Mouse (Mus musculus): ENCODE measurements around the gene Zfp62.

The Zfp62 gene

DNA sequence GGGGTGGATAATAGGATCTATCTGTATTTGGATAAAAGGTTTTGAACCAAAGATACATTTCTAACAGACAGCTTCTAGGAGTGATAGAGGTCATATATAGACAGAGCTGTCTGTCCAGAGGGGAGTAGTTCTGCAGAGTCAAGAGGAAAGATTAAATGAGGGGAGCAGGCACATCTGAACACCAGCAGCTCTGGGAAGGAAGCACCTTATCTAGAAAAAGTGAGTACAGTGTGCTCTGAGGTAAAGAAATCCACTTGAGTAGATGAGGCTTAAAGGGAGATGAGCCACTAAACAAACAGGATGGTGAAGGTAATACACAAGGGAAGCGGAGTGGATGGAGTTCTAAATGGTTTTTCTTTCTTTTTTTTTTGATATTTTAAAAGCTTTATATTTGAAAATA lies 4.4 kb downstream of the Zfp62 start:
- DNase-seq = no peak

GRCm38 (mm10) chr11:49212577-49212976 lies 9.5 kb downstream of the Zfp62 start:
- no peak for DNase-seq

DNA sequence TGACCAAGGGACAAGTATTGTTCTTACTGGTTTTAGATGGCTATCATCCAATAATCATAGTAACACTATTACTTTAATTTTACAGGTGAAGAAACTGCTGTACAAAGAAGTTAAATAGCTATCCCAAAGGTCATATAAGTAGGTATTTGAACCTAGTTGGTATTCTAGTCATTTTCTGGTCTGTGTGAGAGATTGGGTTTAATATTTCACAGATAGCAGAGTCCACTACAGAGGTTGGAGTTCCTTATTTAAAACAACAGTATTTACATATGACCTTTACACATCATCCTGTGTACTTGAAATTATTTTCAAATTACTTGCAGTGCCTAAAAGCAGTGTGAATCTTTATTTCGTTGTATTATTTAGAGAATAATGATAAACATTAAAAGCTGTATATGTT lies 10.4 kb downstream of the Zfp62 start:
- no peak for DNase-seq

DNA sequence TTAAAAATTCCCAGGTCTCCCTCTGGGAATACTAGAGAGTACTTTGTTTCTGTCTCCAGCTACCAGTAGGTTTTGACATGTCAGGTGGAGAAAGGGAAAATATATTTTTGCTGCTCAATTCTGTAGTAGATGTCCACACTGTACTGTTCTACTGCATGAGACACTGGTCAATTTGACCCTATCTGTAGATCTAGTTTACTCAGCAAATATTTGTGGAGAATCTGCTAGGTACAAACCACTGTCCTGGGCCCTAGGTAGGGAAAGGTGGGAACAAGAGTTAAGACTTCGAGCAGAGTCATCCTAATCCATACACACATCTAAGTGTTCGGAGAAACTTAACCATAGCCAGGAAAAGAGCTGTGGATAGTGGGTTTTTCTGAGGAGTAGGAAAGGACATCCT lies 16.2 kb downstream of the Zfp62 start:
- no peak for DNase-seq

- no peak for DNase-seq
These were observed 21.4 kb downstream of the Zfp62 start for GRCm38 (mm10) chr11:49224455-49224854.

GRCm38 (mm10) chr11:49232781-49233180 lies 29.7 kb downstream of the Zfp62 start:
- DNase-seq = no peak

- peak; percentile 84 for DNase-seq
These were observed 32.5 kb downstream of the Zfp62 start for GRCm38 (mm10) chr11:49235459-49236207.

GRCm38 (mm10) chr11:49236891-49237290 lies 33.8 kb downstream of the Zfp62 start:
- DNase-seq = no peak

DNA sequence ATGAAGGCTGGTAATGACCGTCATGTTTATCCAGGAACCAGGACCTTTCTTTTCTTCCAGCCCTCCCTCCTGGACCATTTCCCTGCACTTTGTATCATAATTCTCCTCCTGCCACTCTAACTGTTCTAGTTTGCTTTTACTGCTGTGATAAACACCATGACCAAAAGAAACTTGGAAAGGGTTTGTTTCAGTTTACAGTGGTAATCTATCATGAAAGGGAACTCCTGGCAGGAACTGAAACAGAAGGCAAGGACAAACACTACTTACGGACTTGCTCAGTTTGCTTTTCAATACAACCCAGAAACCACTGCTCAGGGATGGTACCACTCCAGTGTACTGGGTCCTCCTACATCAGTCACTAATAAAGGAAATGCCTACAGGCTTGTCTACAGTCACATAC lies 34.4 kb downstream of the Zfp62 start:
- peak; percentile 89 for DNase-seq

DNA sequence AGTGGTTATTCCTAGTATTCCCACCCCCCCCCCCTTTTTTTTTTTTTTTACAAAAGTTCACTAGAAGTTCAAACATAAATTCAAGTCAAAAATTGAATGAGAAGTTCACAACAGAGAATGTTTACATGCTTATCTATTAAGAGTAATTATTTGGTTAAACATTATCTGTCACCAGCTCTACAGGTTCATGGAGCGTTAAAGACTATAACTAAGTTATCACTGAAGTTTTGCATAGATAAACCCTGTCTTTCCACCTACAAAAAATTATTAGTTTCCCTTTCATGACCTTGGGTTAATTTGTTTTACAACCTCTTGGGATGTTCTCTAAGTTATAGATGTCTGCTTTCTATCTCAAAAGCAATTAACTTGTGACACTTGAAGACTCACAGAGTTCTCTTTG lies 37.2 kb downstream of the Zfp62 start:
- DNase-seq = no peak

- peak; percentile 73 for DNase-seq
These were observed 37.8 kb downstream of the Zfp62 start for GRCm38 (mm10) chr11:49240874-49241273.

DNA sequence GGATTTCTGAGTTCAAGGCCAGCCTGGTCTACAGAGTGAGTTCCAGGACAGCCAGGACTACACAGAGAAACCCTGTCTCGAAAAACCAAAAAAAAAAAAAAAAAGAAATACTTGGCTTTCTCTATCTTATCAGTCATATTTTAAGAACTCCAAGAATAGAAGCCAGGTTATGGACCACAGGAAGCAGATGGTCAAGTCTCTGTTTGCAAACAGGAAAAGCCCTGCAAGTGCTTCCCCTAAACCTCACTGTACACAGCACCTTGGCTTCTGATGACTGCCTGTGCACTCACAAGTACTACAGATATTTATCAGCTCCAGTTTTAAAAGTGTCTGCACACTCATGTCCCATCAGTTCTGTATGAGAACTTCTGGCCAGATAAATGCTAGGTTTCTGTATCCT lies 38.4 kb downstream of the Zfp62 start:
- DNase-seq = peak; percentile 91

- peak; percentile 55 for DNase-seq
These were observed 40.0 kb downstream of the Zfp62 start for GRCm38 (mm10) chr11:49242944-49243626.

DNA sequence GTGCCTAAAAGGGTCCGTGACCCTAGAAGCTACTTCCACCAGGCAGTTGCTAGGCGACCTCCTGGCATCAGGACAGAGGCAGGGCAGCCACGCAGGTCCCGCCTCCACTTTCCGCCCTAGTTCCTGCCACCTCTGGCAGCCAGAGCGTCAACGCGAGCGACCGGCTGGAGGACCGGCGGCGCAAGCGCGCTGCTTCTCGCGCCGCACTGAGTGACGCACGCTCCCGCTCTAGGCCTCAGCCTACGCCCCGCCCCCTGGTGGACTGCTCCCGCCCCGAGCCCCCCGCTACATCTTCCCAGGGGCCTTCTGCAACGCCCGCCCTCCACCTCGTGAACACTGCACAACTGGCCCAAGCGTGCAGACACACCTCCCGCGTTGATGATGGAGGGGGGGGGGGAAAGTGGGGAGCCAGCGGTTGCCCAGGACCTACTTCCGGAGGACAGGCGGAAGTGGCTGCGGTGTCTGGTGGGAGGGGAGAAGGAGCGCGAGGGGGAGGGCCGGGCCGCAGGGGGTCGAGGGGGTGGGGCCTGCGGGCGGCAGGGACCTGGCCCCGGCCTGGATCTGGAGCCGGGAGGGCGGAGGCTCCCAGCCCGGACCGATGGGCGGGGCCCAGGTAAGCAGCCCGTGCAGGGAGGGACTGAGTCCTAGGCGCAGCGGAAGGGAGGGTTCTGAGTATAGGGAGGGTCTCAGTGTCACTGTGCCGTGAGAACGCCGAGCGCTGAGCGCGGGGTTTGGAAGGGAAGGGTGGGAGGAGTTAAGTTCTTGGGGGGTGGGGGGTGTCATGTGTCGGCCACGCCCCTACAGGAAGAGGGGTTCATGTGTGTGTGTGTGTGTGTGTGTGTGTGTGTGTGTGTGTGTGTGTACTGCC lies 40.9 kb downstream of the Zfp62 start, which contains the start of gene Mgat1:
Mgat1 (plus strand) TSS at position 465 of the 868 bp plus-strand sequence.
- peak; percentile 100 for DNase-seq

GRCm38 (mm10) chr11:49244595-49244930 lies 41.5 kb downstream of the Zfp62 start:
- no peak for DNase-seq

DNA sequence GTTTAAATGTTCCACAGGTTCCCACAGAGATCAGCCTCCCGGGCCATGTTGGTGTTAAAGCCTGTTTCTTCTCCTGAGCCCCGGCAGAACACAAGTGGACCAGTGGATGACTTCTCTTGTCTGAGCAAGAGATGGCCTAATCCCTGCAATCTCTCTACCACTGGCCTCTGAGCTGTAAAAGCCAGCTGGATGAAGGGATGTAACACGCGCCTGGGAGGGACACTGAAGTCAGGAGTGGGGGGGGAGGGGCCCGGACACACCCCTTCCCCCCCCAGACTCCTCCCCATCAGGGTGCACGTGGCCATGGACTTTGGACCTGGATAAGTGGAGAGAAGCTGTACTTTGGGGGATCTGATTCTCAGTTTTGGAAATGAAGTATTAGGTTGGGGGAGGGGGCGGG lies 42.1 kb downstream of the Zfp62 start:
- peak; percentile 98 for DNase-seq

GRCm38 (mm10) chr11:49245634-49246415 lies 42.7 kb downstream of the Zfp62 start:
- no peak for DNase-seq

DNA sequence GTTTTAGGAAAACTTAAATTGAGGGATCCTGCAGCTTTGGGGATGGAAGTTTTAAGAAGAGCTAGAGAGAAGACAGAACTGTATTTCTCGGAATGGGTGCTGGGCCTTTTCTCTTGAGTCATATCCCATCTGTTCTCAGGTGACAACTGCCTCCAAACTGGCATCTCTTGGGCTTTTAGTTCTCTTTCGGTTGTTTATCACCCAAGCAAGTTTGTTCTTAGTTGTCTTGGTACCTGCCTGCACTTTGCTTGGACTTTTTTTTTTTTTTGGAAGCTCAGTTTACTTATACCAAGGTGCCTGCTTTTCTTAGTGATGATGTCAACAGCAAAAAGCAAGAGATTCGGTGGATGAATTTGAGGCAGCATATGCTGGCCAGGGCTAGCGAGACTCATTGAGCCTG lies 43.4 kb downstream of the Zfp62 start:
- peak; percentile 64 for DNase-seq

- DNase-seq = peak; percentile 88
These were observed 44.2 kb downstream of the Zfp62 start for GRCm38 (mm10) chr11:49247255-49247654.

DNA sequence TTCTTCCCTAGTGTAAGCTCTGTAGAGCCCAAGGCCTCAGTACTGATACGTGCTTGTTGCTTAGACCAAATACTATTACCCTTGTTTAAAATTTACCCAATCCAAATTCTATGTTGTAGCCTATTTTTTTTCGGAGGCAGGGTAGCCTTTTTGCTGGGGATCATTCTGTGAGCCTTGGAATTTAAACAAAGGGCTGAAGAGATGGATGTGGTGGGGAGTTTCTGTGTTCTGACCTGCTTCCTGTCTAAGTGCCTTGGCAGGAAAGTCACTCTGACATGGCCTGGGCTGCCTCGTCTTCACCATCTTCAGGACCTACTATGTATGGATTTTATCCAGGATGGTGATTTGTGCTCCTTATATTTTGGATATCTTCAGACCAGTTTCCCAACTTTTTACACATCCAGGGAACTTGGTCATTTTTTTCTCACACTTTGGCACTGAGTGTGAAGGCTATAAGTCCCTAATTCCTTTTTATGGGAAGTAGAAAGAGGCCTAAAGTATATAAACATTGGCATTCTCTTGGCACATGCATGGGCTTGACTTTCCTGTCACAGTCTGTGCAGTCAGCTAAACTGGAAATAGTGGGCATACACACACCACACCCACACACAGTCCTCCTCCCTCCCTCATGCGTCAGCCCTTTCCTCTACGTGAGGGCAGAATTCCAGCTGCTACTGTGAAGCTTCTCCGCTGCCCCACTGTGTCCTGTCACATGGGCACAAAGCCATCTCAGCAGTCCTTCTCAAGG lies 45.3 kb downstream of the Zfp62 start:
- DNase-seq = peak; percentile 98

DNA sequence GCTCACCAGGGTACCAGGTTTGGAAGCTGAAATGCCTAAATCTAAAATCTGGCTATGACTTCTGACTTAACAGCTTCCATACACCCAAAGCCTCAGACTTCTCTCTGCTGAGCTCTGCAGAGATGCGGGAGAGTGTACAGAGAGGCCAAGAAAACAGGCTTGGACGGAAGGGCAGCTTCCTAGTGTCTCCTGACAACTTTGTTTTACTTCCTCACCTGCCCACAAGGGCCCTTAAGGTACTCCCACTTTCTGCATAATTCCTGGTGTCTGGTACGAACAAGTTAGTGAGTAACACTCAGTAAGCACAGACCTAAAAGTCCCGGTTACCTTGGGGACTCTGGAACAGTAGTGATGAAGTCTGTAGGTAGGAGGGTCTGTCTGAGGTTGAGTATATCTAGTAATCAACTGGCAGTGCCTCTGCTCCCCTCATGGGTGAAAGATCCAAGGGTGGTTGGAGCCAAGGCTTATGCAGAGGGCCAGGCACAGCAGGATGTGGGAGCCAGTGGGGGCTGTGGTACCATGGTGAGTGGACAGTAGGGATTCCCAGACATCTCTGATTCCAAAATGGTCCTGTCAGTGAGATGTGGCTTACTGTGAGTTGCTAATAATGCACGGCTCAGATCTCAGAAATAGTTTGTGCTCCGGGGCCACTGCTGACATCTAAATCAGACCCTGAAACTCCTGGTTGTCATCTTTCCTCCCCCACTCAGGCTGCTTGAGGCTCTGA lies 46.0 kb downstream of the Zfp62 start:
- DNase-seq = peak; percentile 90
